Mouse (Mus musculus) midbrain, embryonic 14.5 days (tissue): ENCODE data around the gene Plcb3. TPM values are rescaled to one million over a fixed set of nuclear protein-coding genes. Genes with fewer than 3 reads are reported as not detected.

Experiments
- ATAC-seq: fragments of 200-750 bp; cut with Nextera tagmentation; 2 replicates; pipeline ENCODE4 v1.8.0; 2017; ENCODE audit warnings: moderate number of reproducible peaks, moderate library complexity; ENCODE audit not compliant: low FRiP score, low TSS enrichment
- DNase-seq: peaks from one replicate; pipeline ENCODE4 v3.0.0-alpha.2; 2015
- H3K27ac ChIP-seq: fragments of 300-500 bp; sonication (generic); replicated peaks from 2 replicates; pipeline ENCODE4 v1.5.1; 2014; ENCODE audit warnings: mild to moderate bottlenecking, low read depth, low read length, moderate library complexity
- H3K27me3 ChIP-seq: fragments of 300-500 bp; sonication (generic); 2 replicates; pipeline ENCODE4 v1.6.1; 2014; ENCODE audit warnings: low read length, control low read depth, mixed read lengths; ENCODE audit not compliant: control insufficient read depth, insufficient read depth
- H3K36me3 ChIP-seq: fragments of 300-500 bp; sonication (generic); 2 replicates; pipeline ENCODE4 v1.6.1; 2014; ENCODE audit warnings: low read length, control low read depth; ENCODE audit not compliant: control insufficient read depth, insufficient read depth
- H3K4me1 ChIP-seq: fragments of 300-500 bp; sonication (generic); 2 replicates; pipeline ENCODE4 v1.6.1; 2014; ENCODE audit warnings: mild to moderate bottlenecking, antibody characterized with exemption, low read length, control low read depth; ENCODE audit not compliant: control insufficient read depth, insufficient read depth
- H3K4me2 ChIP-seq: fragments of 300-500 bp; sonication (generic); 2 replicates; pipeline ENCODE4 v1.6.1; 2014; ENCODE audit warnings: mild to moderate bottlenecking, low read length, moderate library complexity
- H3K4me3 ChIP-seq: fragments of 300-500 bp; sonication (generic); replicated peaks from 2 replicates; pipeline ENCODE4 v1.5.1; 2014; ENCODE audit warnings: low read depth, low read length
- H3K9ac ChIP-seq: fragments of 300-500 bp; sonication (generic); replicated peaks from 2 replicates; pipeline ENCODE4 v1.6.1; 2014; ENCODE audit warnings: mild to moderate bottlenecking, low read length, moderate library complexity
- H3K9me3 ChIP-seq: fragments of 300-500 bp; sonication (generic); 2 replicates; pipeline ENCODE4 v1.6.1; 2016; ENCODE audit warnings: low read length, control low read depth, mixed read lengths; ENCODE audit not compliant: control insufficient read depth
- WGBS: fragments of 180-500 bp; shearing (Covaris S2); extraction: QIAGEN DNeasy Blood & Tissue Kit; methylation state at CpG from one replicate; pipeline ENCODE4 v1.1.7; 2014; 5-methylcytosine and 5-hydroxymethylcytosine counted together
- polyA plus RNA-seq: library from polyadenylated mRNA; unstranded; fragments of >200 nt; fragmentation: Nextera tagmentation; extraction: Ambion mirVana; gene quantifications from 2 replicates; pipeline ENCODE4 v1.2.1, GENCODE M21; 2014

Gene Plcb3
- polyA plus RNA-seq, 1 experiment from 2014 or later = 8.8 TPM

GRCm38 (mm10) chr19:6949951-6950350 lies 26.3 kb downstream of the Plcb3 start:
- H3K4me2 ChIP-seq = peak overlapping the region; percentile 97
- 46% methylated on average over 5 of the region's 5 CpGs for WGBS
- 0 out of 2 replicates have a peak overlapping the region, but pooled peaks have one; percentile 84 for H3K27ac ChIP-seq
- peaks cover 10% of the 10 kb centered on the region for H3K36me3 ChIP-seq
- peak overlapping the region; percentile 69 for H3K9ac ChIP-seq
- H3K4me1 ChIP-seq = peaks cover 20% of the 10 kb centered on the region
- H3K4me3 ChIP-seq = peak overlapping the region; percentile 50
- H3K9me3 ChIP-seq = no peaks in the 10 kb centered on the region
- no peaks in the 10 kb centered on the region for H3K27me3 ChIP-seq
- ATAC-seq = no peak
- DNase-seq = no peak

- Histone ChIP-seq H3K36me3 (peaks cover 10% of the 10 kb centered on the region), H3K4me2 (peak overlapping the region; percentile 97), H3K27ac (no peak overlapping the region), H3K9ac (no peak overlapping the region), H3K4me3 (no peak overlapping the region), H3K9me3 (no peaks in the 10 kb centered on the region), H3K4me1 (peaks cover 20% of the 10 kb centered on the region), H3K27me3 (no peaks in the 10 kb centered on the region)
- ATAC-seq (no peak), DNase-seq (no peak)
- WGBS = 90% methylated on average over 5 of the region's 5 CpGs
Observed at GRCm38 (mm10) chr19:6949532-6949931, 26.7 kb downstream of the Plcb3 start.

GRCm38 (mm10) chr19:6948186-6948585 lies 28.1 kb downstream of the Plcb3 start:
- Histone ChIP-seq H3K27ac (no peak overlapping the region), H3K9me3 (no peaks in the 10 kb centered on the region), H3K4me2 (no peak overlapping the region), H3K36me3 (peaks cover 10% of the 10 kb centered on the region), H3K4me3 (no peak overlapping the region), H3K4me1 (peaks cover 19% of the 10 kb centered on the region), H3K9ac (no peak overlapping the region), H3K27me3 (no peaks in the 10 kb centered on the region)
- ATAC-seq (no peak), DNase-seq (no peak)
- WGBS = 83% methylated on average over 4 of the region's 4 CpGs

GRCm38 (mm10) chr19:6947742-6948141 lies 28.5 kb downstream of the Plcb3 start:
- Histone ChIP-seq H3K4me3 (no peak overlapping the region), H3K27me3 (no peaks in the 10 kb centered on the region), H3K9ac (no peak overlapping the region), H3K36me3 (peaks cover 10% of the 10 kb centered on the region), H3K27ac (no peak overlapping the region), H3K9me3 (no peaks in the 10 kb centered on the region), H3K4me2 (no peak overlapping the region), H3K4me1 (peaks cover 19% of the 10 kb centered on the region)
- WGBS = 55% methylated on average over 4 of the region's 4 CpGs
- ATAC-seq = no peak
- DNase-seq = no peak

- no peak overlapping the region for H3K27ac ChIP-seq
- no peak for ATAC-seq
- no peak overlapping the region for H3K4me3 ChIP-seq
- no peaks in the 10 kb centered on the region for H3K27me3 ChIP-seq
- H3K4me2 ChIP-seq = no peak overlapping the region; the same call in 1 of the 2 replicates
- H3K9me3 ChIP-seq = no peaks in the 10 kb centered on the region
- H3K36me3 ChIP-seq = peaks cover 12% of the 10 kb centered on the region
- no peak for DNase-seq
- H3K4me1 ChIP-seq = peaks cover 26% of the 10 kb centered on the region
- 94% methylated on average over 6 of the region's 6 CpGs for WGBS
- H3K9ac ChIP-seq = no peak overlapping the region
Observed at GRCm38 (mm10) chr19:6943709-6944108, 32.6 kb downstream of the Plcb3 start.

- Histone ChIP-seq H3K9ac (peak overlapping the region; percentile 92), H3K4me1 (peaks cover 26% of the 10 kb centered on the region), H3K4me3 (peak overlapping the region; percentile 85), H3K27me3 (no peaks in the 10 kb centered on the region), H3K36me3 (peaks cover 17% of the 10 kb centered on the region), H3K9me3 (no peaks in the 10 kb centered on the region), H3K4me2 (peak overlapping the region; percentile 99), H3K27ac (peak overlapping the region; percentile 94)
- ATAC-seq (no peak), DNase-seq (no peak)
- WGBS = 28% methylated on average over 5 of the region's 5 CpGs
Observed at GRCm38 (mm10) chr19:6942764-6943163, 33.5 kb downstream of the Plcb3 start.

GRCm38 (mm10) chr19:6942249-6942691 lies 34.0 kb downstream of the Plcb3 start, which contains the start of gene Gpr137:
Gene Gpr137 (minus strand): TSS chr19:6942480.
- Histone ChIP-seq H3K27me3 (no peaks in the 10 kb centered on the region), H3K36me3 (peaks cover 17% of the 10 kb centered on the region), H3K4me3 (peak within 1 kb of the TSS; percentile 85), H3K27ac (peak within 1 kb of the TSS; percentile 94), H3K4me2 (peak within 1 kb of the TSS; percentile 99), H3K9ac (peak within 1 kb of the TSS; percentile 92), H3K9me3 (no peaks in the 10 kb centered on the region), H3K4me1 (peaks cover 26% of the 10 kb centered on the region)
- DNase-seq (peak; percentile 92), ATAC-seq (peak; percentile 84)
- under 1% methylated on average over 27 of the region's 27 CpGs for WGBS

- peaks cover 26% of the 10 kb centered on the region for H3K4me1 ChIP-seq
- no peaks in the 10 kb centered on the region for H3K27me3 ChIP-seq
- H3K36me3 ChIP-seq = peaks cover 17% of the 10 kb centered on the region
- peak within 1 kb of the TSS; percentile 94 for H3K27ac ChIP-seq
- no peaks in the 10 kb centered on the region for H3K9me3 ChIP-seq
- H3K4me2 ChIP-seq = peak within 1 kb of the TSS; percentile 99
- H3K9ac ChIP-seq = peak within 1 kb of the TSS; percentile 92
- peak; percentile 99 for DNase-seq
- under 1% methylated on average over 83 of the region's 83 CpGs for WGBS
- ATAC-seq = peak; percentile 86
- peak within 1 kb of the TSS; percentile 85 for H3K4me3 ChIP-seq
Observed at GRCm38 (mm10) chr19:6941372-6942248, 34.7 kb downstream of the Plcb3 start, which contains the start of gene Bad. Gene Bad (plus strand): TSS chr19:6941861.
